Mouse (Mus musculus): Measurements from ENCODE around the gene Nme3.
"Not testable (repeated sequence)": the region's sequence is repeated elsewhere in the genome, so short reads cannot be mapped to it uniquely, and the experiment has no call there.

Gene Nme3

GRCm38 (mm10) chr17:24900014-24900413 lies 3.7 kb downstream of the Nme3 start:
- DNase-seq (ENCODE audit: low read depth, low spot score), result no peak

GRCm38 (mm10) chr17:24902124-24902523 lies 5.8 kb downstream of the Nme3 start:
- DNase-seq (ENCODE audit: low read depth, low spot score), result no peak

GRCm38 (mm10) chr17:24902671-24903474 lies 6.6 kb downstream of the Nme3 start:
- DNase-seq (ENCODE audit: low read depth, low spot score), result no peak

GRCm38 (mm10) chr17:24903767-24904166 lies 7.5 kb downstream of the Nme3 start:
- no peak for DNase-seq (ENCODE audit: low read depth, low spot score)

- DNase-seq (ENCODE audit: low read depth, low spot score), result no peak
Observed at GRCm38 (mm10) chr17:24907591-24907990, 11.3 kb downstream of the Nme3 start.

- no peak for DNase-seq (ENCODE audit: low read depth, low spot score)
Observed at GRCm38 (mm10) chr17:24913984-24914383, 17.7 kb downstream of the Nme3 start.

- DNase-seq (ENCODE audit: low read depth, low spot score), result no peak
Observed at GRCm38 (mm10) chr17:24923246-24923645, 26.9 kb downstream of the Nme3 start.

- no peak for DNase-seq (ENCODE audit: low read depth, low spot score)
Observed at GRCm38 (mm10) chr17:24929506-24929905, 33.2 kb downstream of the Nme3 start.

- DNase-seq (ENCODE audit: low read depth, low spot score), result no peak
Observed at GRCm38 (mm10) chr17:24932431-24932830, 36.1 kb downstream of the Nme3 start.

- DNase-seq (ENCODE audit: low read depth, low spot score), result no peak
Observed at GRCm38 (mm10) chr17:24933163-24933562, 36.9 kb downstream of the Nme3 start.

- no peak for DNase-seq (ENCODE audit: low read depth, low spot score)
Observed at GRCm38 (mm10) chr17:24934926-24935325, 38.6 kb downstream of the Nme3 start.

- no peak for DNase-seq (ENCODE audit: low read depth, low spot score)
Observed at GRCm38 (mm10) chr17:24935666-24936065, 39.4 kb downstream of the Nme3 start.

- DNase-seq (ENCODE audit: low read depth, low spot score), result peak; percentile 84
Observed at GRCm38 (mm10) chr17:24936259-24937237, 40.2 kb downstream of the Nme3 start, which contains the start of gene Mapk8ip3. Mapk8ip3 (minus strand) TSS chr17:24936977.

- no peak for DNase-seq (ENCODE audit: low read depth, low spot score)
Observed at GRCm38 (mm10) chr17:24937266-24937665, 41.0 kb downstream of the Nme3 start.

- not testable (repeated sequence) for DNase-seq (ENCODE audit: low read depth, low spot score)
Observed at GRCm38 (mm10) chr17:24942453-24942852, 46.2 kb downstream of the Nme3 start.

- DNase-seq (ENCODE audit: low read depth, low spot score), result no peak
Observed at GRCm38 (mm10) chr17:24943036-24943435, 46.7 kb downstream of the Nme3 start.

- DNase-seq (ENCODE audit: low read depth, low spot score), result not testable (repeated sequence)
Observed at GRCm38 (mm10) chr17:24943589-24943988, 47.3 kb downstream of the Nme3 start.
